Mouse (Mus musculus): ENCODE measurements at regions not wholly inside any gene's neighbourhood (a gene's known extent, or its start where the extent isn't known, plus 50 kb on each side); places are given as distances from the start of the nearest gene placed in this dataset.

GRCm38 (mm10) chr2:147610343-147610742, 248.6 kb downstream of the Pax1 start:
- H3K27ac ChIP-seq (replicated peaks): no peak overlapping the region
- no peaks in the 10 kb centered on the region for H3K9me3 ChIP-seq
- no peak for ATAC-seq (ENCODE audit: extremely low read depth, insufficient number of reproducible peaks, low FRiP score, low TSS enrichment)
- H3K4me3 ChIP-seq: no peak overlapping the region
- no peak overlapping the region for H3K4me2 ChIP-seq
- H3K27me3 ChIP-seq (replicated peaks): no peaks in the 10 kb centered on the region
- no peaks in the 10 kb centered on the region for H3K4me1 ChIP-seq
- H3K9ac ChIP-seq: no peak overlapping the region
- no peaks in the 10 kb centered on the region for H3K36me3 ChIP-seq

DNA sequence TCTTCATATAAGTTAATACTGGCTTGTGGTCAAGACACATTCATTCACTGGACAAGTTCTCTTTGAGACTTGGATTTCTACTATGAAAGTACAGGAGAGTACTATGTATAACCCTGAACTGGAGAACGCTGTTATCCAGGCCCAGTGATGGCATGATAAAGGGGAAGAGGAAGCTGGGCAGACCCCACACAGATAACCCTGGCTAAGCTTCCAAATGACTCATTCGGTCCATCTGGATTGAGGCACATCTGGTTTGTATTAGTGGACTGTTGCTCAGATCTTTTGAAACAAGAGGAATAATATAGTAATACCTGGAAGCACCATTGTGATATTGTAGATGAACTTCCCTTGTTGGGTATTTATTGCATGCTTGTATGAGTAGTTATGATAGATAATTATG, 239.9 kb downstream of the Pax1 start:
- Histone ChIP-seq H3K9me3 (no peaks in the 10 kb centered on the region), H3K4me1 (no peaks in the 10 kb centered on the region), H3K27me3 (replicated peaks) (no peaks in the 10 kb centered on the region), H3K36me3 (no peaks in the 10 kb centered on the region), H3K4me2 (no peak overlapping the region), H3K27ac (replicated peaks) (no peak overlapping the region), H3K4me3 (no peak overlapping the region), H3K9ac (no peak overlapping the region)
- 34% methylated on average over 2 of the region's 2 CpGs for WGBS
- no peak for ATAC-seq (ENCODE audit: extremely low read depth, insufficient number of reproducible peaks, low FRiP score, low TSS enrichment)

- Histone ChIP-seq H3K27ac (replicated peaks) (no peak overlapping the region), H3K27me3 (replicated peaks) (no peaks in the 10 kb centered on the region), H3K36me3 (no peaks in the 10 kb centered on the region), H3K4me2 (no peak overlapping the region), H3K4me1 (no peaks in the 10 kb centered on the region), H3K9me3 (no peaks in the 10 kb centered on the region), H3K9ac (no peak overlapping the region), H3K4me3 (no peak overlapping the region)
- 73% methylated on average over 1 of the region's 1 CpGs for WGBS
- ATAC-seq (ENCODE audit: extremely low read depth, insufficient number of reproducible peaks, low FRiP score, low TSS enrichment): no peak
These were observed 210.7 kb downstream of the Pax1 start for GRCm38 (mm10) chr2:147572413-147572812.

DNA sequence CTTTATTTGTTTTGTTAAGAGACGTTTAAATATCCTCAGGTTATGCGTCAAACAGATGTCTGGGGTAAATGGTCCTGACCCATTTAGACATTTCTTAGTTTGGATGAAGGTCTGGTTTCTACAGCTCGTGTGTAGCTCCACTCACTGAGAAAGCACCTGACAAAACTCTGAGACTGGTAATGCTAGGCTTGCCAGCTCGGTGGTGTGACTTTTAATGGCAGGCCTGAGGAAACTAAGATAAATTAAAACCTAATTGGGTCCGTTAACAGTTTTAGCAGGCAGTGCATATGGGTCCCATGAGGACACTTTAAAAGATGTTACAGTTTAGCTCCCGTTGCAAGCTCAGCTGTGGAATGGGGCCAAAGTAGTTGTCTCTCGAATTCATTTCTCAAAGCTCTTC, 199.5 kb downstream of the Pax1 start:
- H3K4me3 ChIP-seq: no peak overlapping the region
- H3K27ac ChIP-seq (replicated peaks): no peak overlapping the region
- 69% methylated on average over 7 of the region's 7 CpGs for WGBS

DNA sequence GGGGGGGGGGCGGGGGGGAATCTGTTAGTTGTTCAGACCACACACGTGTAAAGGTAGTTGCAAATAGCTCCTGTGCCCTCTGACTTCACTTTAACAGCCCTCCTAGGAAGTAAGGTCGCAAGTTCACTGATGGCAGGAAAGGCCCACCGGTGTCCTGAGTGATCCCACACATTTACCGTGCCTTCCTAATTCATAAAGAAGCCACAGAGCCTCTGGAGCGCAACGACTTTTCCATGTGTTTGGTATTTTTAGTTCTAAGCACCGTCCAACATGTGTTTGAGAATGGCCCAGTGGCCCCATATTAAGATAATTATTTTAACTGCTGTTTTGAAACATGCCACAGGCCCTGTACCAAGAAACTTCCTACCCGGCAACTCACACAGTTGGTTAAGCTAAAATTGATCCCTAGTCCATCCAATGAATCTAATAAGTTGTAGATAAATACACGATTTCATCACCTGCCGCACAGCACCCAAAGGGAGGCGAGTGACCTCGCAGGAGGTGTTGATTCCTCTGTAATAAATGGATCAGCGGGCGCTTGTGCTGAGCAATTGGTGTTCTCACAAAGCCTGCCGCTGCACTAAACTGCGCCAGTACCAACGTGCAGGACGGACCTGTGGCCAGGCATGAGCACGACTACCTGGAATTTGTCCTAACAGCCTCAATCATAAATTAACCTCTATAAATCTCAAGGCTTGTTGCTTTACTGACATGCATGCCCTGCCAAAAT, 198.9 kb downstream of the Pax1 start:
- Histone ChIP-seq H3K27ac (replicated peaks) (no peak overlapping the region), H3K4me3 (no peak overlapping the region), H3K4me2 (no peak overlapping the region), H3K36me3 (no peaks in the 10 kb centered on the region), H3K27me3 (replicated peaks) (no peaks in the 10 kb centered on the region), H3K4me1 (no peaks in the 10 kb centered on the region), H3K9me3 (no peaks in the 10 kb centered on the region), H3K9ac (no peak overlapping the region)
- 80% methylated on average over 20 of the region's 20 CpGs for WGBS
- ATAC-seq (ENCODE audit: extremely low read depth, insufficient number of reproducible peaks, low FRiP score, low TSS enrichment): no peak

More for the DNA sequence above, 199.5 kb downstream of the Pax1 start:
- ATAC-seq (ENCODE audit: extremely low read depth, insufficient number of reproducible peaks, low FRiP score, low TSS enrichment): no peak
- Histone ChIP-seq H3K9me3 (no peaks in the 10 kb centered on the region), H3K27me3 (replicated peaks) (no peaks in the 10 kb centered on the region), H3K9ac (no peak overlapping the region), H3K4me1 (no peaks in the 10 kb centered on the region), H3K4me2 (no peak overlapping the region), H3K36me3 (no peaks in the 10 kb centered on the region)

DNA sequence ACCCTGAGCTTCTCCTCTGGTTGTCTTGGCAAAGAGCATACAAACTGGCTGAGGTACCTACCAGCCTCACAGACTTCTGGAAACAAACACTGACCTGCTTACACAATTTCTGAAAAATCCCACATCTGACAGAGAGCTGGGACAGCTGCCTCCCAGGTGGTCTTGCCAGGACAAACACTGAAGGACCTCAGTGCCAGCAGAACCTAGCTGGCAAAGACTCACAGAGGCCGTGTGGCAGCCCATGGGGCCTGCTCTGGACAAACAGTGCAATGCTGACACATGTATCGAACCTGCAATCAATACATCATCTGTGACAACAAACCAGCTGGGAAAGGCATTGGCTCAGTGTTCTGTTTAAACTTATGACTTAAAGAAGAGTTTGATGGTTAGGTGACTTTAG, 167.4 kb downstream of the Pax1 start:
- Histone ChIP-seq H3K4me3 (no peak overlapping the region), H3K9ac (no peak overlapping the region), H3K27ac (replicated peaks) (no peak overlapping the region), H3K4me1 (no peaks in the 10 kb centered on the region), H3K9me3 (no peaks in the 10 kb centered on the region), H3K4me2 (no peak overlapping the region), H3K36me3 (no peaks in the 10 kb centered on the region), H3K27me3 (replicated peaks) (no peaks in the 10 kb centered on the region)
- no peak for ATAC-seq (ENCODE audit: extremely low read depth, insufficient number of reproducible peaks, low FRiP score, low TSS enrichment)
- 69% methylated on average over 2 of the region's 2 CpGs for WGBS

DNA sequence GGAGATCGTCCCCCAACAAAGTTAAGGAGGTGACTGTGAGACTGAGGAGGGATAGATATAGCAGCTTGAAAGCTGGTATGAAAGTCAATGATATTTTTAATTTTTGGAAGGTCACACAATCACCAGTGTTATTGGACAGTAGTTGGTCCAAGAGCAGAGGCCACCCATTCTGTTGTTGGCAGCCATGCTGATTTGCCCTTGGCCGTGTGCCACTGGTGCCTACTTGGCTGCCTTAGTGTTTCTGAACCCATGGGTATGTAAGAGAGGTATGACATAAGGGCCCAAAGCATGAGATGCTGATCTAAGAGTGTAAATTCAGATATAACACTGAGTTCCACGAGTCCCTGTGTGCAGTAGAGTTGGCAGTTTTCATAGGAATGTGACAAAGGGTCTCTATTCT, 153.7 kb downstream of the Pax1 start:
- Histone ChIP-seq H3K27me3 (replicated peaks) (no peaks in the 10 kb centered on the region), H3K9ac (no peak overlapping the region), H3K27ac (replicated peaks) (no peak overlapping the region), H3K36me3 (no peaks in the 10 kb centered on the region), H3K4me1 (no peaks in the 10 kb centered on the region), H3K4me3 (no peak overlapping the region), H3K4me2 (no peak overlapping the region), H3K9me3 (no peaks in the 10 kb centered on the region)
- ATAC-seq (ENCODE audit: extremely low read depth, insufficient number of reproducible peaks, low FRiP score, low TSS enrichment): no peak
- 61% methylated on average over 3 of the region's 3 CpGs for WGBS

GRCm38 (mm10) chr2:147514748-147515147, 153.0 kb downstream of the Pax1 start:
- 73% methylated on average over 3 of the region's 3 CpGs for WGBS
- no peak overlapping the region for H3K27ac ChIP-seq (replicated peaks)
- no peaks in the 10 kb centered on the region for H3K27me3 ChIP-seq (replicated peaks)
- H3K4me2 ChIP-seq: no peak overlapping the region
- H3K4me1 ChIP-seq: no peaks in the 10 kb centered on the region
- ATAC-seq (ENCODE audit: extremely low read depth, insufficient number of reproducible peaks, low FRiP score, low TSS enrichment): no peak
- no peak overlapping the region for H3K4me3 ChIP-seq
- H3K9me3 ChIP-seq: no peaks in the 10 kb centered on the region
- H3K9ac ChIP-seq: no peak overlapping the region
- H3K36me3 ChIP-seq: no peaks in the 10 kb centered on the region

DNA sequence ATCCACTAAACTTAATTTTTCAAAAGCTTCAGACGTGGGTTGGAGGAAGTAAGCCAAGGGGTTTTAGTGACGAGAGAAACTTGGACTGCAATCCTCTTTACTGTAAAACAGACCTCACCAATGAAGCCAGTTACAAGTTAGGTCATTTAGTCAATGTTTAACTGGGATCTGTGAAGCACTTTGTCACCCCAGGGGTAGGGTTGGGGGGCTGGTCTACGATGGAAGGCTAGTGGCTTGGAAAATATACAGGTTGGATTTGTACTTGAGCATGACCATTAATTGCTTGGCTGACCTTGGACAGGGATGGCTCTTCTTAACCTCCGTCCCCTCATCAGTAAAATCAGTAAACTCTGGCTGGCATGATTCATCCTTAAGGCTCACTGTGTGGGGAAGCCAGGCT, 142.2 kb downstream of the Pax1 start:
- 67% methylated on average over 4 of the region's 4 CpGs for WGBS
- no peak overlapping the region for H3K4me3 ChIP-seq
- H3K9ac ChIP-seq: no peak overlapping the region
- H3K27ac ChIP-seq (replicated peaks): no peak overlapping the region
- no peaks in the 10 kb centered on the region for H3K36me3 ChIP-seq
- H3K9me3 ChIP-seq: no peaks in the 10 kb centered on the region
- no peaks in the 10 kb centered on the region for H3K27me3 ChIP-seq (replicated peaks)
- H3K4me2 ChIP-seq: no peak overlapping the region
- H3K4me1 ChIP-seq: no peaks in the 10 kb centered on the region
- ATAC-seq (ENCODE audit: extremely low read depth, insufficient number of reproducible peaks, low FRiP score, low TSS enrichment): no peak

DNA sequence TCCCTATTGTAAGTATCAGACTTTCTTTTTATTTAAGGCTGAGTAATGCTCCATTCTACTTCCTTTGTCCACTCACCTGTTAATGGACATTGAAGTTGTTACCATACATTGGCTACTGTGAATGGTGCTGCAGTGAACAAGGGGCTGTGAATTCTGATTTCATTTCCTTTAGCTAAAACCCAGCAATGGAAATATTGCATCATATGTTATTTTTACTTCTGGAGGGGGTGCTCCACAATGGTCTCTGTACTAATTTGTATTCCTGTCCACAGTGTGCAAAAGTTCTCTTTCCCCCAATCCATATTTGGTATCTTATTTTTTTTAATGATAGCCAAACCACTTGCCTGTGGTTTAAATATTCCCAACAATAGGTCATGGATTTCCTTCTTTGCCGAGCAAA, 137.0 kb downstream of the Pax1 start:
- H3K27ac ChIP-seq (replicated peaks): no peak overlapping the region
- no peak for ATAC-seq (ENCODE audit: extremely low read depth, insufficient number of reproducible peaks, low FRiP score, low TSS enrichment)
- no peaks in the 10 kb centered on the region for H3K36me3 ChIP-seq
- no peak overlapping the region for H3K9ac ChIP-seq
- H3K27me3 ChIP-seq (replicated peaks): no peaks in the 10 kb centered on the region
- H3K4me2 ChIP-seq: no peak overlapping the region
- WGBS: 65% methylated on average over 1 of the region's 1 CpGs
- H3K4me3 ChIP-seq: no peak overlapping the region
- no peaks in the 10 kb centered on the region for H3K9me3 ChIP-seq
- H3K4me1 ChIP-seq: no peaks in the 10 kb centered on the region

DNA sequence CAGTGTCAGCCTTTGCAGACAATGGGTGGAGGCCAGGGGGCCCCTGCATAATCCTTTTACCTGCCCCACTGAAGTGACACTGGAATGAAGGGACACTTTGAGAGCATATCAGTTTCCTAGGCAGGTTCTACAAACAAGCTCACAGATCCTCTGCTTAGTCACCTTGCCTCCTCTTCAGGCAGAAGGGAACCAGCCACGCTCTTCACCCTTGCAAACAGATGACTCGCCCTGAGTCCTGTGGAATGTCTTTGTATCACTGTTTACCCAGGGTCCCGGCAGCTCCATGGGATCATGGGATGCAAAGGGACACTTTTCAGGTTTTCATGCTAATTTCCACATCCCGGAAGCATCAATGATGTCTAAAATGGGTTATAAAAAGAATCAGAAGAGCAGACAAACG, 94.2 kb downstream of the Pax1 start:
- Histone ChIP-seq H3K4me3 (no peak overlapping the region), H3K4me2 (no peak overlapping the region), H3K36me3 (no peaks in the 10 kb centered on the region), H3K27ac (replicated peaks) (no peak overlapping the region), H3K27me3 (replicated peaks) (no peaks in the 10 kb centered on the region), H3K9ac (no peak overlapping the region), H3K9me3 (no peaks in the 10 kb centered on the region), H3K4me1 (no peaks in the 10 kb centered on the region)
- ATAC-seq (ENCODE audit: extremely low read depth, insufficient number of reproducible peaks, low FRiP score, low TSS enrichment): no peak
- WGBS: 50% methylated on average over 5 of the region's 5 CpGs

DNA sequence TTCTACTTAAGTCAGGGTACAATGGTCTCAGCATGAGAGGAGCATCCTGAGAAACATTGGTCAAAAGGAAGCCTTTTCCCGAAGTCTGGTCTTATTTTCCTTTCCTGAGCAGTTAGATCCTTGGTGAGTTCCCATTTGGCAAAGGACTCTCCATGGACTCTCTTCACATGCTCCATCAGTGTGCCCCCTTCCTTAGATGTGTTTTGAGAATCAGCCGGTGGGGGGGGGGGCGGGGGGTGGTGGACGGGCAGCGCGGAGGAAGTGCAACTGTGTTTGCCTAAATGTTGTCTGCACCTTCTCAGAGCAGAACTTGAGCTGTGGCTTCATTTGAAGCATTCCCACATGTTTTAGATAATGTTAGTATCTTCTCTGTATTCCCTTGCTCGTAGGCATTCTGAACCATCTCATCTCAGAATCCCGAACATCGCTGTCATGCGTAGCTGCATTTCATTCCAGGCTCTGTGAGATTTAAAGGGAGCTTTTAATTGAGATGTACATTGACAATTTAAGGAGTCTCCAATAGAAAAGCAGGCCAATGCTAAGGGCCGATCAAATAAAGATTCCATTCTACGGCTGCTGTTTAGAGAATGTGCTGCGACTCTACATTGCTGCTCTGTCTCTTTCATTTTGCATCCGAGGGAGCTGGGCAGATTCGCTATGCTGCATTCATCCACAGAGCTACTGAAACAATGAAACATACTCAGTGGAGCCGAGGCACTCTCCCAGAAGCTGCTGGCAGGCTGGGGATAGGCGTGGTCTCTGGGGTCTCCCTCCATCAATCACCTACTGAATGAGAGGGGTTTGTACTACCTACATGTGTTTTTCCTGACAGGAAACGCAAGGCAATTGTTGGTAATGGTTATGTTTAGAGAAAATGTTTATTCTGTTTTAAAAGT, 92.9 kb downstream of the Pax1 start:
- H3K4me3 ChIP-seq: no peak overlapping the region
- H3K36me3 ChIP-seq: no peaks in the 10 kb centered on the region
- ATAC-seq (ENCODE audit: extremely low read depth, insufficient number of reproducible peaks, low FRiP score, low TSS enrichment): no peak
- 65% methylated on average over 18 of the region's 18 CpGs for WGBS
- H3K27me3 ChIP-seq (replicated peaks): no peaks in the 10 kb centered on the region
- H3K27ac ChIP-seq (replicated peaks): no peak overlapping the region
- no peak overlapping the region for H3K9ac ChIP-seq
- H3K9me3 ChIP-seq: no peaks in the 10 kb centered on the region
- no peaks in the 10 kb centered on the region for H3K4me1 ChIP-seq
- H3K4me2 ChIP-seq: no peak overlapping the region
